Comparison of ENCODE assay signal across 13 mouse cellular contexts in the genomic region with DNA sequence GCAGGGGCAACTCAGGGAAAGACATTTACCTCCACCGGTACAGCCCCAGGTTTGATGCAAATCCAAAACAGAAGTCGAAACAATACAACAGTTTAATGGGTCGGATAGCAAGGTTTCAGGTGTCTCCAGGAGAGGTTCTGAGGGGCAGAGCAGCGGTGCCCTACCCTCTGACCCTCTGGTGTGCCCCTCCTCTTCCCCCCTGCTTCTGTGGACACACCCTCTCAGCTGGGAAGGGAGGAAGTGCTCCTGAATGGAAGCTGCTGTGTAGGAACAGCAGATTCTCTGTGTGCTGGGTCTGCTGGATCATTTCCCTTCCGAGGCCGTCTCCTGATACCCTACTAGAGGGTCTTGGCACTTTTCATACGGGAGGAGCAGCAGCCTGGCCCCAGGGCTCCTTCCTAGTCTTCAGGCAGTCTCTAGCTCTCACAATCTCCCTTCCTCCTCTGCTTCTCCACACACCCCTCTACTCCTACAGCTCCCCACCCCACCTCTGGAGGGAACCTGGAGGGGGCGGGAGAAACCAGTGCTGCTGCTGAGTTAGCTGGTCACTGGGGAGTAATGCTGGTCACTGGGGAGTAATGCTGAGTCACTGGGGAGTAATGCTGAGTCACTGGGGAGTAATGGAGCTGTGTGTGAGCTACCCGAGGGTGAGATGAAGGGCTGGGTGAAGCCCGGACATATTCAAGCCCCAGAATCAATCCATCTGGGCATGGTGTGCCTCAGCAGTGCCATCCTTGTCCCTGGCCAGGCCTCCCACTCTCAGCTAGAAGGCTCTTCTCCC. TPM values are rescaled to one million over a fixed set of nuclear protein-coding genes. Genes with fewer than 3 reads are reported as not detected.
DNase-seq lines count a peak whose midpoint lies in the region; ATAC-seq and TF ChIP-seq lines count a peak whose summit lies in the region.
"Had no signal": no experiment of that assay in that cellular context is flagged by ENCODE, and none has a peak within 500 bp of the region (broad histone marks: within the 10 kb centered on the region; RNA-seq: fewer than 3 reads in every experiment).

No protein-coding gene starts in this region.

- no peak for ATAC-seq in hindbrain, embryonic 16.5 days
- peak; percentile 52 for ATAC-seq in G1E (ENCODE audit: extremely low read depth, insufficient number of reproducible peaks, low FRiP score, poor library complexity, severe bottlenecking)
- ATAC-seq in embryonic facial prominence, embryonic 13.5 days (ENCODE audit: insufficient number of reproducible peaks, insufficient read depth, low FRiP score, low TSS enrichment, low read depth), result no peak
- ATAC-seq in midbrain, embryonic 11.5 days (ENCODE audit: low FRiP score), result no peak

- peaks cover 9% of the 10 kb centered on the region for H3K79me2 ChIP-seq in myocyte (ENCODE audit: control insufficient read depth, insufficient read depth)

- no peak overlapping the region for H3K9ac ChIP-seq in hindbrain, embryonic 16.5 days (ENCODE audit: low read depth, low read length)
- H3K9ac ChIP-seq in embryonic facial prominence, embryonic 13.5 days, result no peak overlapping the region
- H3K9ac ChIP-seq in midbrain, embryonic 11.5 days (ENCODE audit: low read length), result no peak overlapping the region
- H3K9ac ChIP-seq: limb, embryonic 12.5 days had no signal

- WGBS in hindbrain, embryonic 10.5 days, result 73% methylated on average over 10 of the region's 10 CpGs
- WGBS in hindbrain, embryonic 16.5 days, result 65% methylated on average over 10 of the region's 10 CpGs
- WGBS in embryonic facial prominence, embryonic 13.5 days, result 48% methylated on average over 10 of the region's 10 CpGs
- 77% methylated on average over 10 of the region's 10 CpGs for WGBS in midbrain, embryonic 11.5 days

- peak overlapping the region; percentile 46 for H3K27ac ChIP-seq in hindbrain, embryonic 10.5 days
- no peak overlapping the region for H3K27ac ChIP-seq in hindbrain, embryonic 16.5 days (ENCODE audit: low read depth, low read length)
- peak overlapping the region; percentile 1; the same call in 1 of the 2 replicates for H3K27ac ChIP-seq in embryonic facial prominence, embryonic 13.5 days
- no peak overlapping the region for H3K27ac ChIP-seq in midbrain, embryonic 11.5 days (ENCODE audit: low read depth, low read length)
- H3K27ac ChIP-seq: kidney, postnatal 0 days; limb, embryonic 12.5 days had no signal

- no peak overlapping the region for H3ac ChIP-seq in myocyte (ENCODE audit: control insufficient read depth, insufficient read length)

- TF ChIP-seq POLR2A in myocyte (IDR thresholded peaks at IDR 0.05; ENCODE audit: insufficient read length, low read depth), result no peak

- no peak overlapping the region for H3K4me2 ChIP-seq in hindbrain, embryonic 16.5 days (ENCODE audit: low read length)
- no peak overlapping the region for H3K4me2 ChIP-seq in embryonic facial prominence, embryonic 13.5 days
- peak overlapping the region; percentile 22 for H3K4me2 ChIP-seq in myocyte (ENCODE audit: low read depth)
- H3K4me2 ChIP-seq in midbrain, embryonic 11.5 days, result no peak overlapping the region
- H3K4me2 ChIP-seq: limb, embryonic 12.5 days had no signal

- H3K4me3 ChIP-seq in hindbrain, embryonic 10.5 days, result no peak overlapping the region
- H3K4me3 ChIP-seq in hindbrain, embryonic 16.5 days (ENCODE audit: low read length), result no peak overlapping the region
- H3K4me3 ChIP-seq in G1E (ENCODE audit: low read depth, low read length), result peak overlapping the region; percentile 50; the same call in 1 of the 2 replicates
- H3K4me3 ChIP-seq in embryonic facial prominence, embryonic 13.5 days, result no peak overlapping the region
- H3K4me3 ChIP-seq in myocyte, result no peak overlapping the region
- H3K4me3 ChIP-seq in midbrain, embryonic 11.5 days (ENCODE audit: low read depth, low read length), result no peak overlapping the region
- H3K4me3 ChIP-seq: limb, embryonic 12.5 days had no signal

- H3K36me3 ChIP-seq in hindbrain, embryonic 10.5 days, result peaks cover 58% of the 10 kb centered on the region
- peaks cover 33% of the 10 kb centered on the region for H3K36me3 ChIP-seq in hindbrain, embryonic 16.5 days (ENCODE audit: control insufficient read depth, insufficient read depth, low read length)
- H3K36me3 ChIP-seq in G1E (replicated peaks) (peaks cover 54% of the 10 kb centered on the region), myocyte (ENCODE audit: control insufficient read depth, insufficient read depth) (peaks cover 22% of the 10 kb centered on the region)
- H3K36me3 ChIP-seq in embryonic facial prominence, embryonic 13.5 days, result peaks cover 59% of the 10 kb centered on the region
- peaks cover 17% of the 10 kb centered on the region; the same call in 1 of the 2 replicates for H3K36me3 ChIP-seq in midbrain, embryonic 11.5 days (ENCODE audit: control insufficient read depth, insufficient read depth, low read length)

- no peaks in the 10 kb centered on the region for H3K27me3 ChIP-seq in hindbrain, embryonic 10.5 days (ENCODE audit: insufficient read depth, poor library complexity, severe bottlenecking)
- no peaks in the 10 kb centered on the region for H3K27me3 ChIP-seq in hindbrain, embryonic 16.5 days (replicated peaks; ENCODE audit: control insufficient read depth, insufficient read depth, low read length)
- no peaks in the 10 kb centered on the region for H3K27me3 ChIP-seq in G1E (ENCODE audit: insufficient read depth, low read length)
- no peaks in the 10 kb centered on the region for H3K27me3 ChIP-seq in embryonic facial prominence, embryonic 13.5 days
- H3K27me3 ChIP-seq in myocyte (ENCODE audit: control insufficient read depth, insufficient read depth, insufficient read length), result no peaks in the 10 kb centered on the region
- no peaks in the 10 kb centered on the region for H3K27me3 ChIP-seq in midbrain, embryonic 11.5 days (ENCODE audit: control insufficient read depth, insufficient read depth, low read length)
- H3K27me3 ChIP-seq: limb, embryonic 12.5 days had no signal

- intact Hi-C loops in left cerebral cortex, postnatal 25 days (cut with DNase I), result no loop called here

- no peak for DNase-seq in hindbrain, embryonic 10.5 days (ENCODE audit: low spot score)
- DNase-seq in G1E (ENCODE audit: low spot score), result peak; percentile 74
- DNase-seq in left cerebral cortex, postnatal 25 days (ENCODE audit: low spot score in 2 of 2), result no peak
- no peak for DNase-seq in midbrain, embryonic 11.5 days (ENCODE audit: low spot score, missing footprints)
- no peak for DNase-seq in kidney, adult 9 months
- DNase-seq: cerebellum, postnatal 36 days; midbrain, embryonic 14.5 days; thymus, adult 2 months had no signal

- no peak for TF ChIP-seq CTCF in G1E (IDR thresholded peaks at IDR 0.05; ENCODE audit: low read depth, low read length)

- H3K9me3 ChIP-seq in hindbrain, embryonic 10.5 days, result no peaks in the 10 kb centered on the region
- no peaks in the 10 kb centered on the region for H3K9me3 ChIP-seq in hindbrain, embryonic 16.5 days (ENCODE audit: control insufficient read depth, low read length)
- H3K9me3 ChIP-seq in G1E (replicated peaks), result no peaks in the 10 kb centered on the region
- no peaks in the 10 kb centered on the region for H3K9me3 ChIP-seq in embryonic facial prominence, embryonic 13.5 days
- H3K9me3 ChIP-seq in midbrain, embryonic 11.5 days (ENCODE audit: control insufficient read depth, low read length), result no peaks in the 10 kb centered on the region
- H3K9me3 ChIP-seq: limb, embryonic 12.5 days had no signal

- peaks cover 40% of the 10 kb centered on the region for H3K4me1 ChIP-seq in hindbrain, embryonic 10.5 days (replicated peaks)
- H3K4me1 ChIP-seq in hindbrain, embryonic 16.5 days (ENCODE audit: control insufficient read depth, insufficient read depth, low read depth, low read length), result peaks cover 4% of the 10 kb centered on the region
- peaks cover 61% of the 10 kb centered on the region for H3K4me1 ChIP-seq in G1E (ENCODE audit: insufficient read depth, low read depth, low read length)
- H3K4me1 ChIP-seq in embryonic facial prominence, embryonic 13.5 days, result peaks cover 14% of the 10 kb centered on the region
- H3K4me1 ChIP-seq in midbrain, embryonic 11.5 days (ENCODE audit: control insufficient read depth, insufficient read depth, low read length), result no peaks in the 10 kb centered on the region

RNA-seq across cellular contexts. Expression of a gene that starts 3.7 kb away (rescaled TPM):
- 108 and 114 TPM in 2 replicates for polyA plus RNA-seq in hindbrain, embryonic 10.5 days (2016; fragmentation: Nextera tagmentation; extraction: Ambion mirVana)
- polyA plus RNA-seq in hindbrain, embryonic 16.5 days (2015; fragmentation: Nextera tagmentation; extraction: Ambion mirVana), result 84.0 and 86.8 TPM in 2 replicates
- 99.3 and 125 TPM in 2 replicates for total RNA-seq in G1E (2014; fragmentation: Nextera tagmentation)
- total RNA-seq in G1E (2017), result 38.3 and 45.7 TPM in 2 replicates
- 144 and 150 TPM in 2 replicates for polyA plus RNA-seq in G1E (2012)
- polyA plus RNA-seq in embryonic facial prominence, embryonic 13.5 days (2015; fragmentation: Nextera tagmentation; extraction: Ambion mirVana), result 75.2 and 80.0 TPM in 2 replicates
- 141 TPM for polyA plus RNA-seq in myocyte (2012; fragmentation: generic; extraction: Trizol)
- total RNA-seq in left cerebral cortex, postnatal 25 days (2021), result 10 to 100 TPM; 53.0 to 53.8 TPM
- polyA plus RNA-seq in midbrain, embryonic 11.5 days (2014; fragmentation: Nextera tagmentation; extraction: Ambion mirVana), result 96.3 and 97.0 TPM in 2 replicates

RNA-seq across cellular contexts. Expression of a gene that starts 11.5 kb away (rescaled TPM):
- polyA plus RNA-seq in hindbrain, embryonic 10.5 days (2016; fragmentation: Nextera tagmentation; extraction: Ambion mirVana), result 1.8 and 2.0 TPM in 2 replicates
- polyA plus RNA-seq in hindbrain, embryonic 16.5 days (2015; fragmentation: Nextera tagmentation; extraction: Ambion mirVana), result 3.0 and 4.2 TPM in 2 replicates
- total RNA-seq in G1E (2014; fragmentation: Nextera tagmentation) (not detected in 2 replicates), G1E (2017) (0.05 and 0.12 TPM in 2 replicates)
- polyA plus RNA-seq in G1E (2012) (not detected in 2 replicates), myocyte (2012; fragmentation: generic; extraction: Trizol) (1.9 TPM)
- polyA plus RNA-seq in embryonic facial prominence, embryonic 13.5 days (2015; fragmentation: Nextera tagmentation; extraction: Ambion mirVana), result 2.8 and 3.2 TPM in 2 replicates
- total RNA-seq in left cerebral cortex, postnatal 25 days (2021), result 1 to 10 TPM; 7.0 to 7.1 TPM
- polyA plus RNA-seq in midbrain, embryonic 11.5 days (2014; fragmentation: Nextera tagmentation; extraction: Ambion mirVana), result 1.3 TPM in 2 replicates

RNA-seq across cellular contexts. Expression of a gene that starts 15.4 kb away (rescaled TPM):
- 3.1 and 4.3 TPM in 2 replicates for polyA plus RNA-seq in hindbrain, embryonic 10.5 days (2016; fragmentation: Nextera tagmentation; extraction: Ambion mirVana)
- 13.5 and 14.5 TPM in 2 replicates for polyA plus RNA-seq in hindbrain, embryonic 16.5 days (2015; fragmentation: Nextera tagmentation; extraction: Ambion mirVana)
- total RNA-seq in G1E (2014; fragmentation: Nextera tagmentation), result not detected in 2 replicates
- 0.12 and 0.27 TPM in 2 replicates for total RNA-seq in G1E (2017)
- polyA plus RNA-seq in G1E (2012), result 0.08 TPM in 1 of 2 replicates, not detected in the other
- polyA plus RNA-seq in embryonic facial prominence, embryonic 13.5 days (2015; fragmentation: Nextera tagmentation; extraction: Ambion mirVana), result 8.6 and 9.4 TPM in 2 replicates
- 101 TPM for polyA plus RNA-seq in myocyte (2012; fragmentation: generic; extraction: Trizol)
- 1 to 10 TPM; 7.0 to 7.4 TPM for total RNA-seq in left cerebral cortex, postnatal 25 days (2021)
- polyA plus RNA-seq in midbrain, embryonic 11.5 days (2014; fragmentation: Nextera tagmentation; extraction: Ambion mirVana), result 2.7 TPM in 2 replicates

RNA-seq across cellular contexts. Expression of a gene that starts 25.6 kb away (rescaled TPM):
- polyA plus RNA-seq in hindbrain, embryonic 10.5 days (2016; fragmentation: Nextera tagmentation; extraction: Ambion mirVana), result 59.2 and 62.8 TPM in 2 replicates
- 49.5 and 55.5 TPM in 2 replicates for polyA plus RNA-seq in hindbrain, embryonic 16.5 days (2015; fragmentation: Nextera tagmentation; extraction: Ambion mirVana)
- total RNA-seq in G1E (2014; fragmentation: Nextera tagmentation) (42.2 and 50.9 TPM in 2 replicates), G1E (2017) (25.0 and 35.9 TPM in 2 replicates)
- polyA plus RNA-seq in G1E (2012) (23.6 and 26.4 TPM in 2 replicates), myocyte (2012; fragmentation: generic; extraction: Trizol) (41.7 TPM)
- polyA plus RNA-seq in embryonic facial prominence, embryonic 13.5 days (2015; fragmentation: Nextera tagmentation; extraction: Ambion mirVana), result 49.5 and 60.3 TPM in 2 replicates
- total RNA-seq in left cerebral cortex, postnatal 25 days (2021), result 10 to 100 TPM; 72.8 to 82.1 TPM
- 28.7 and 30.1 TPM in 2 replicates for polyA plus RNA-seq in midbrain, embryonic 11.5 days (2014; fragmentation: Nextera tagmentation; extraction: Ambion mirVana)

RNA-seq across cellular contexts. Expression of a gene that starts 55.6 kb away (rescaled TPM):
- polyA plus RNA-seq in hindbrain, embryonic 10.5 days (2016; fragmentation: Nextera tagmentation; extraction: Ambion mirVana), result 98.1 and 128 TPM in 2 replicates
- 183 and 225 TPM in 2 replicates for polyA plus RNA-seq in hindbrain, embryonic 16.5 days (2015; fragmentation: Nextera tagmentation; extraction: Ambion mirVana)
- total RNA-seq in G1E (2014; fragmentation: Nextera tagmentation), result 160 and 169 TPM in 2 replicates
- total RNA-seq in G1E (2017), result 55.9 and 61.6 TPM in 2 replicates
- 499 and 545 TPM in 2 replicates for polyA plus RNA-seq in G1E (2012)
- polyA plus RNA-seq in embryonic facial prominence, embryonic 13.5 days (2015; fragmentation: Nextera tagmentation; extraction: Ambion mirVana), result 48.8 and 52.0 TPM in 2 replicates
- polyA plus RNA-seq in myocyte (2012; fragmentation: generic; extraction: Trizol), result 156 TPM
- total RNA-seq in left cerebral cortex, postnatal 25 days (2021), result 100 to 1,000 TPM; 342 to 363 TPM
- polyA plus RNA-seq in midbrain, embryonic 11.5 days (2014; fragmentation: Nextera tagmentation; extraction: Ambion mirVana), result 84.9 and 86.8 TPM in 2 replicates

Comparison
In these comparisons a context has a peak if more than half of its experiments do, and no peak if none do; other contexts are left out.
1. H3K27ac ChIP-seq: peak in hindbrain, embryonic 10.5 days (single experiment) and embryonic facial prominence, embryonic 13.5 days (single experiment); none in hindbrain, embryonic 16.5 days (single experiment) and midbrain, embryonic 11.5 days (single experiment).